Mouse (Mus musculus) testis, adult 2 months (tissue): ENCODE measurements at regions not wholly inside any gene's neighbourhood (a gene's known extent, or its start where the extent isn't known, plus 50 kb on each side); places are given as distances from the start of the nearest gene placed in this dataset.

Experiments
- CTCF ChIP-seq: fragments of 200-500 bp; IDR thresholded peaks from 2 replicates; pipeline ENCODE4 v1.5.1; 2012; ENCODE audit warnings: low read depth, mild to moderate bottlenecking, inconsistent platforms, low read length, moderate library complexity; ENCODE audit not compliant: control insufficient read depth, insufficient read depth, insufficient replicate concordance
- POLR2A ChIP-seq: fragments of 200-500 bp; IDR thresholded peaks from 2 replicates; pipeline ENCODE4 v1.6.1; 2012; ENCODE audit warnings: low read depth, mild to moderate bottlenecking, inconsistent platforms, low read length, moderate library complexity; ENCODE audit not compliant: control insufficient read depth

DNA sequence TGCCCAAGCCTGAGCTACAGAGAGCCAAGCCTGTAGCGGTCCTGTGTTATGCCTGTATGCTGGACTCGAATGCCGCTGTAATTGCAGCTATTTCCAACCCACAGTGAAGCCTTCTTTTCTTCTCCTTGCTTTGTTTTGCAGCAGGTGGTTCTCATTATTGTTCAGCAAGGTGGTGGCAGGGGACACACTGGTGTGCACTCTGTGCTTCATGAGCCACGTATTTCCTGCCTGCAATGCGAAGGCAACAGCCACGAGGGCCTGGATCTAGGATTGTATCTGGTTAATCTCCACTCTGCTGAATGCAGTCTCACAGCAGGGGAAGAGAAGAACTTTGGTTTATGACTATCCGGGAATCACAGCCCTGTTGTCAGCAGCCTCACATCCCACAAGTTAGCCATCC lies 62.3 kb upstream of the Ntm start:
- TF ChIP-seq CTCF (no peak), POLR2A (no peak)
